Mouse (Mus musculus): ENCODE data around the gene Rnf2.
"Not testable (repeated sequence)": the region's sequence is repeated elsewhere in the genome, so short reads cannot be mapped to it uniquely, and the experiment has no call there.

Gene Rnf2

GRCm38 (mm10) chr1:151483568-151483967, 17.2 kb downstream of the Rnf2 start:
- DNase-seq: peak in 1 of 2 experiments; percentile 11

- no peak for DNase-seq
These were observed 18.3 kb downstream of the Rnf2 start for GRCm38 (mm10) chr1:151482497-151482896.

GRCm38 (mm10) chr1:151472386-151472785, 28.4 kb downstream of the Rnf2 start:
- DNase-seq: not testable (repeated sequence)

GRCm38 (mm10) chr1:151471429-151471828, 29.3 kb downstream of the Rnf2 start:
- DNase-seq: no peak

GRCm38 (mm10) chr1:151466571-151466970, 34.2 kb downstream of the Rnf2 start:
- no peak for DNase-seq

GRCm38 (mm10) chr1:151464914-151465313, 35.8 kb downstream of the Rnf2 start:
- no peak for DNase-seq

- DNase-seq: no peak
These were observed 39.5 kb downstream of the Rnf2 start for GRCm38 (mm10) chr1:151461265-151461664.

- no peak for DNase-seq
These were observed 43.7 kb downstream of the Rnf2 start for GRCm38 (mm10) chr1:151457087-151457486.

- no peak for DNase-seq
These were observed 48.8 kb downstream of the Rnf2 start for GRCm38 (mm10) chr1:151451946-151452345.

- DNase-seq: no peak
These were observed 49.9 kb downstream of the Rnf2 start for GRCm38 (mm10) chr1:151450851-151451250.

- DNase-seq: no peak
These were observed 50.9 kb downstream of the Rnf2 start for GRCm38 (mm10) chr1:151449866-151450265.

- DNase-seq: no peak
These were observed 65.3 kb downstream of the Rnf2 start for GRCm38 (mm10) chr1:151435431-151435830.

GRCm38 (mm10) chr1:151429316-151429715, 71.4 kb downstream of the Rnf2 start:
- no peak for DNase-seq

- peak; percentile 95 to 97 for DNase-seq
These were observed 72.2 kb downstream of the Rnf2 start, which contains the start of the genes Swt1 and Trmt1l for GRCm38 (mm10) chr1:151428263-151429221. Swt1 (minus strand) TSS chr1:151428455. Trmt1l (plus strand) TSS chr1:151428542.

GRCm38 (mm10) chr1:151427888-151428262, 72.9 kb downstream of the Rnf2 start:
- DNase-seq: no peak

GRCm38 (mm10) chr1:151426947-151427600, 73.7 kb downstream of the Rnf2 start:
- no peak for DNase-seq

- DNase-seq: no peak
These were observed 78.6 kb downstream of the Rnf2 start for GRCm38 (mm10) chr1:151422178-151422577.

- no peak for DNase-seq
These were observed 90.9 kb downstream of the Rnf2 start for GRCm38 (mm10) chr1:151409827-151410226.

Data from thymus, adult 18-20 months (tissue).